Mouse (Mus musculus) embryonic facial prominence, embryonic 13.5 days (tissue): ENCODE data around the gene Ndnf. TPM values are rescaled to one million over a fixed set of nuclear protein-coding genes. Genes with fewer than 3 reads are reported as not detected.

ENCODE experiments used
- ATAC-seq: fragments of 200-750 bp; cut with Nextera tagmentation; 2 replicates; pipeline ENCODE4 v1.8.0; 2017; ENCODE audit warnings: low read depth; ENCODE audit not compliant: insufficient number of reproducible peaks, insufficient read depth, low FRiP score, low TSS enrichment
- H3K27ac ChIP-seq: fragments of 300-500 bp; sonication (generic); 2 replicates; pipeline ENCODE4 v1.5.1; 2015; ENCODE audit warnings: moderate library complexity, mild to moderate bottlenecking, inconsistent platforms
- H3K27me3 ChIP-seq: fragments of 300-500 bp; sonication (generic); 2 replicates; pipeline ENCODE4 v1.6.1; 2015; ENCODE audit warnings: mild to moderate bottlenecking, inconsistent platforms
- H3K36me3 ChIP-seq: fragments of 300-500 bp; sonication (generic); 2 replicates; pipeline ENCODE4 v1.6.1; 2015; ENCODE audit warnings: mild to moderate bottlenecking, inconsistent platforms
- H3K4me1 ChIP-seq: fragments of 300-500 bp; sonication (generic); 2 replicates; pipeline ENCODE4 v1.6.1; 2015; ENCODE audit warnings: inconsistent platforms
- H3K4me2 ChIP-seq: fragments of 300-500 bp; sonication (generic); 2 replicates; pipeline ENCODE4 v1.6.1; 2015; ENCODE audit warnings: moderate library complexity, mild to moderate bottlenecking, inconsistent platforms
- H3K4me3 ChIP-seq: fragments of 300-500 bp; sonication (generic); 2 replicates; pipeline ENCODE4 v1.5.1; 2015; ENCODE audit warnings: mild to moderate bottlenecking, inconsistent platforms
- H3K9ac ChIP-seq: fragments of 300-500 bp; sonication (generic); 2 replicates; pipeline ENCODE4 v1.6.1; 2015; ENCODE audit warnings: mild to moderate bottlenecking, inconsistent platforms
- H3K9me3 ChIP-seq: fragments of 300-500 bp; sonication (generic); 2 replicates; pipeline ENCODE4 v1.6.1; 2016; ENCODE audit warnings: inconsistent platforms
- WGBS: fragments of 180-500 bp; shearing (Covaris S2); methylation state at CpG from one replicate; pipeline ENCODE4 v1.1.7; 2015; ENCODE audit warnings: mixed read lengths; 5-methylcytosine and 5-hydroxymethylcytosine counted together
- polyA plus RNA-seq: library from polyadenylated mRNA; unstranded; fragments of >200 nt; fragmentation: Nextera tagmentation; extraction: Ambion mirVana; gene quantifications from 2 replicates; pipeline ENCODE4 v1.2.1, GENCODE M21; 2015

Ndnf gene
- polyA plus RNA-seq, 1 experiment from 2014 or later: 14.3 TPM

GRCm38 (mm10) chr6:65759174-65759573, 87.8 kb downstream of the Ndnf start:
- Histone ChIP-seq H3K27ac (no peak overlapping the region), H3K36me3 (no peaks in the 10 kb centered on the region), H3K4me3 (no peak overlapping the region), H3K9me3 (no peaks in the 10 kb centered on the region), H3K9ac (no peak overlapping the region), H3K27me3 (no peaks in the 10 kb centered on the region), H3K4me2 (no peak overlapping the region), H3K4me1 (peaks cover 9% of the 10 kb centered on the region)
- WGBS: 30% methylated on average over 5 of the region's 5 CpGs
- no peak for ATAC-seq

DNA sequence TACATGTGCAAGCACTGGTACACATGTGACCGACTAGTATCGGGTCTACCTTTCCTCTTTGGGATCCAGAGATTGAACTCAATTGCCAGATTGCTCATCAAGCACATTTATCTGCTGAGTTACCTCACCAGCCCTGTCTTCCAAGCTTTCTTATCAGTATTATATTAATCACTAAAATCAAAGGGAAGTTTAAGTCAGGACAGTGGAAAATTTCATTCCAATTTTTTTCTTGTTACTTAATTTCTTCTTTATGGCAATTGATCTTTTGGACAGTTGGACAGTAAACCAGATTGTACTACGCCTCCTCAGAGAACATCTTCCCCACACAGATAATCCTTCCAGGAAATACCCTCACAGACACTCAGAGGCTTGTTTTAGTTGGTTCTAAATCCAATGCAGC, 88.7 kb downstream of the Ndnf start:
- H3K4me1 ChIP-seq: peaks cover 13% of the 10 kb centered on the region
- no peak overlapping the region for H3K9ac ChIP-seq
- H3K27me3 ChIP-seq: no peaks in the 10 kb centered on the region
- no peak for ATAC-seq
- 70% methylated on average over 3 of the region's 3 CpGs for WGBS
- H3K4me3 ChIP-seq: no peak overlapping the region
- H3K9me3 ChIP-seq: no peaks in the 10 kb centered on the region
- H3K27ac ChIP-seq: no peak overlapping the region
- no peaks in the 10 kb centered on the region for H3K36me3 ChIP-seq
- H3K4me2 ChIP-seq: no peak overlapping the region

Other genes starting within 250 kb of the Ndnf start
- gene Tnip3, start 146.3 kb upstream of the Ndnf start, polyA plus RNA-seq: not detected in 2 replicates
- gene Prdm5, start 107.4 kb downstream of the Ndnf start, polyA plus RNA-seq: 23.4 and 25.1 TPM in 2 replicates